Mouse (Mus musculus): Measurements from ENCODE around the gene Clpp. TPM values are rescaled to one million over a fixed set of nuclear protein-coding genes. Genes with fewer than 3 reads are reported as not detected.
A peak's percentile ranks its signal among the peaks of the same experiment; 100 is the strongest.

The Clpp gene
- 106 and 120 TPM in 2 replicates for total RNA-seq (2021)
- long read RNA-seq, transcript Clpp-201 (6 exons, 983 nt), result major isoform, 96 of 114 reads
- long read RNA-seq, partial matches to known transcripts, result 13 of 114 reads
- long read RNA-seq, other reads (novel, unspliced or antisense), result 4 of 114 reads

DNA sequence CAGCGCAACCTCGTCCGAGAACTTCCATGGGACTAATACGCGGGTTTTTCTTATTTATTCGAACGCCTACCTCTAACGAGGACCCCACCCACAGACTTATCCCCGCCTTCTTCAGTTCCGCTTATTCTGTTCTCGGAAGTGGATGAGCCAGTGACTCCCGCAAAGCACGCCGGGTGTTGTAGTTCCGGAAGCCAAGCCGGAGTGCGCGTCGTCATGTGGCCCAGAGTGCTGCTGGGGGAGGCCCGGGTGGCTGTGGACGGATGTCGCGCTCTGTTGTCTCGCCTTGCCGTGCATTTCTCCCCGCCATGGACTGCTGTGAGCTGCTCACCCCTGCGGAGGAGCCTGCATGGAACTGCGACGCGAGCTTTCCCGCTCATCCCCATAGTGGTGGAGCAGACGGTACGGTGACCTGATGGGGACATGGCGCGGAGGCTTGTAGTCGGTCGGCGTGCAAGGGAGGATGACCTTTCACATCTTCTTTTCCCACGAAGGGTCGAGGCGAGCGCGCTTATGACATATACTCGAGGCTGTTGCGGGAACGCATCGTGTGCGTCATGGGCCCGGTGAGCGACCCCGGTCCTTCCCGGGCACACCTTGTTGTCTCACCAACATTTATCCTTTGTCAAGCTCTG, at the start of gene Clpp:
Clpp (plus strand) TSS at position 191 of the 632 bp plus-strand sequence.
- peak; percentile 91 for DNase-seq

DNA sequence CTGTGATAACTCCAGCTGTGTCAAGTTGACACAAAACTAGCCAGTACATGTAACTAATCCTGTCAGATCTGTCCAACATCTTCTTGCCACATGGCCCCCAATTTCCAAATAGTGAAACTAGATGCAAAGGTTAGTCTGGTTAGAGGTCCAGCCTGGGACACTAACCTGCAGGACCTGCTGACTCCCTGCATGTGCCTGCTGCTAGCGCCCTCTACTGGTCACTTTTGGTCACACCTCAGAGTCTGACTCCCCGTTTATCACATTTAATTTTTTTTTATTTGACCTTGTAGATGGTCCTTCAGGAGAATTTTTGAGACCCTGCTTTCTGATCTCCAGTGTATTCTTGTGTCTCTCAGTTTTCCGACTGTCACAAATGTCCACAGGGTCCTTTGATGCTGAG, 39.2 kb upstream of the Clpp start:
- DNase-seq, result peak; percentile 64

GRCm38 (mm10) chr17:56952639-56953038, 37.5 kb upstream of the Clpp start:
- no peak for DNase-seq

- DNase-seq, result no peak
Measured at GRCm38 (mm10) chr17:56954871-56955270, 35.2 kb upstream of the Clpp start.

DNA sequence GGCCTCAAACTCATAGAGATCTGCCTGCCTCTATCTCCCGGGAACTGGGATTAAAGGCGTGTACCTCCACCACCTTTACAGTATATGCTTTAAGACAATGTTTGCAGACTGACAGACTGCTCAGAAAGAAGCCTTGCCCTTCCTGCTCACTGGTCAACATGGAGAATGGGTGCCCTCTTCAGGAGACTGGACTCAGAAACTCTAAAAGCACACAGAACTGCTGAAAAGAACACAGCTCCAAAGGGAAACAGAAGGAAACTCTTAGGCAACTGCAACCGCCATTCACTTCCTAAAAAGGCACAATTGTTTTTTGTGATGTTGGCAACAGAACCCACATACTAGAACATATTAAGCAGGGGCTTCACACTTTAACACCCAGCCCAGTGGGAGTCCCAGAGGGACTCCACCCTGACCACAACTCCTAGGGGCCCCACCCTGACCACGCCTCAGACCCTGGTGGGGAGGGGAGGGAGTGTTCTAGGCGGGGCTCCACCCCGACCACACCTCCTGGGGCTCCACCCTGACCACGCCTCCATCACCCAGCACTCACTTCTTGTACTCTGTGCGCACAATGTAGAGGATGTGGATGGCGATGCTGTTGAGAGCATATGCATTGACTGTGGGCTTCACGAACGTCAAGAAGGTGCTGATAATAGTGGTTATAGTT, 32.2 kb upstream of the Clpp start:
- no peak for DNase-seq

DNA sequence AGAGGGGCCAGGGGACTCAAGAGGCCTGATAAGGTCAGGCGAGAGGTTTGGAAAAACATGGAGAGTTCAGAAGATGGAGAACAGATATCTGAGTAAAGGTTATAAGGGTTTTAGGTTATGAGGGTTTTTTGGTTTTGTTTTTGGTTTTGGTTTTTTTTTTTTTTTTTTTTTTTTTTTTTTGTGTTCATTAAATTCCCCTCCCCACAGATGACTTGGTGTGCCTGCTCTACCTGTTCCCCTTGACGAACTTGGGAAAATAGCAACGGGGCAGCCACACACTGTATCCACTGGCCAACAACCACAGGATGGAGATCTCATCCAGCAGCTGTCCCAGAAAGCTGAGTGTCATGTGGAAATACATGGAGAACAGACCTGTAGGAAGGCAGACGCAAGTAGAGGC, 31.4 kb upstream of the Clpp start:
- no peak for DNase-seq

- no peak for DNase-seq
Measured at GRCm38 (mm10) chr17:56961880-56962279, 28.2 kb upstream of the Clpp start.

- no peak for DNase-seq
Measured at GRCm38 (mm10) chr17:56962642-56963405, 27.3 kb upstream of the Clpp start.

DNA sequence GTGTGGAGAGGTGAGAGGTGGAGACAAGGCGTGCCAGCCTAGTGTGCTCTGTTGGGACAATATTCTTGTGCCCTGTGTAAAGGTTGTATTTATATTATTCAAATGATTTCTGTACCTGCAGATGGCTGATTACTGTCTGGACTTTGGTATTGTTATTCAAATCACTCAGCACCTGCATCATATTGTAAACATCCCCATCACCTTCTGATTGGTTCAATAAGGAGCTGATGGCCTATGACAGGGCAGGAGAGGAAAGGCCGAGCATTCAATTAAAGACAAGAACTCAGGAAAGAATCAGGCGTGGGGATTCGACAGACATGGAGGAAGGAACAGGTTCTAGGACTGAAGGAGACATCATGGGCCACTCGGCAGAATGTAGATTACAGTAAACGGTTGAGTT, 26.5 kb upstream of the Clpp start:
- DNase-seq, result no peak

- no peak for DNase-seq
Measured at GRCm38 (mm10) chr17:56969321-56969720, 20.8 kb upstream of the Clpp start.

DNA sequence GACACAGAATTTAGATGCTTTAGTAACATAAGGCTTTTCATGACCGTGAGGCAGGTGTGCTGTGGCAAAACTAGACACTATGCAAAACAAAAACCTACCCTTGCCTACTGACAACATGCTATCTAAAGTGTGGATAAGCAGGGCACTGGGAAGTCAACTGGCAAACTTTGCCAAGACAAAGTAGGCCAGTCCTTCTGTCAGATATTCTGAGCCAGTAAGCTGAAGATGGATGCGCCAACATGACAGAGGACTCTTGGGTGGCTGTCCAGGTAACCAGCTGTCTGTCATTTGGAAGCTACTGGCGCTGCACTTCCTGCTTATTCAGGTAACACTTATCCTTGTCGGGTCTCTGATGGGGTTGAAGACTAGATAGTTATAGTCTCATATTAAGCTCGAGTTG, 20.0 kb upstream of the Clpp start:
- no peak for DNase-seq

DNA sequence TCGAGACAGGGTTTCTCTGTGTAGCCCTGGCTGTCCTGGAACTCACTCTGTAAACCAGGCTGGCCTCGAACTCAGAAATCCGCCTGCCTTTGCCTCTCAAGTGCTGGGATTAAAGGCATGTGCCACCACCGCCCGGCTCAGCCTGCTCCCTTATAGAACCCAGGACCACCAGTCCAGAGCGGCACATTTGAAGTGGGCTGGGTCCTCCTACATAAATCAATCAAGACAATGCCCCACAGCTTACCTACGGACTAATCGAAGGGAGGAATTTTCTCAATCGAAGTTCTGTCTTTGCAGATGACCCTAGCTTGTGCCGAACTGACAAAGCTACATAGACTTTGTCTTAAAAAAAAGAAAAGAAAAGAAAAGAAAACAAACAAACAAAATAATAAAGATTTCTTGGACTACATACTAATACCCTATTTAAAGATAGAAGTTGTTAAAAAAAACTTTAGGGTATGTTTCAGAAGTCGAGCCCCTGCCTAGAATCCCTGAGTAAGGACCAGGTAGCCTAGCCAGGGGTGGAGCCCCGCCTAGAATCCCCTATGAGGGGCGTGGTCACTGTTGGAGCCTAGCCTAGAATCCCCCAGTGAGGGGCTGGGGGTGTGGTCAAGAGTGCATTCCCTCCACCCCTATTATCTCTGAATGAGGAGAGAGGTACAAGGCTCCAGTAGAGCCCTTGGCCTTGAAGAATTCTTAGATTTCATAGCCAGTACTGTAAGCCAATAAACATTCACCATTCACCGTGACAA, 16.0 kb upstream of the Clpp start:
- no peak for DNase-seq

- no peak for DNase-seq
Measured at GRCm38 (mm10) chr17:56974708-56975240, 15.3 kb upstream of the Clpp start.

DNA sequence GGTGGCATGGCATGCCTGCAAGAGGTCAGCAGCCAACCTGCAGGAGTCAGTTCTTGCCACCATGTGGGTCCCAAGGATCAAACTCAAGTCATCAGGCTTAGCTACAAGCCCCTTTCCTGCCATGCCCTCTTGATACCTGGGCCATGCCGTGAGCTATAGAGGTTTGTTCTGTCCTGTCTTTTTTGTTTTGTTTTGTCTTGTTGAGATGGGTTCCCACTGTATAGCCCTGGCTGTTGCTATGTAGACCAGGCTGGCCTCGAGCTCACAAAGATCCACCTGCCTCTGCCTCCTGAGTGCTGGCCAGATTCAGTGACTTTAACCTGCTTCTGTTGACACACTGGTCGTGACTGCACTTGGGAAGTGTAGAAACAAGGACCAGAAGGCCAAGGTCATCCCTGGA, 14.7 kb upstream of the Clpp start:
- no peak for DNase-seq

DNA sequence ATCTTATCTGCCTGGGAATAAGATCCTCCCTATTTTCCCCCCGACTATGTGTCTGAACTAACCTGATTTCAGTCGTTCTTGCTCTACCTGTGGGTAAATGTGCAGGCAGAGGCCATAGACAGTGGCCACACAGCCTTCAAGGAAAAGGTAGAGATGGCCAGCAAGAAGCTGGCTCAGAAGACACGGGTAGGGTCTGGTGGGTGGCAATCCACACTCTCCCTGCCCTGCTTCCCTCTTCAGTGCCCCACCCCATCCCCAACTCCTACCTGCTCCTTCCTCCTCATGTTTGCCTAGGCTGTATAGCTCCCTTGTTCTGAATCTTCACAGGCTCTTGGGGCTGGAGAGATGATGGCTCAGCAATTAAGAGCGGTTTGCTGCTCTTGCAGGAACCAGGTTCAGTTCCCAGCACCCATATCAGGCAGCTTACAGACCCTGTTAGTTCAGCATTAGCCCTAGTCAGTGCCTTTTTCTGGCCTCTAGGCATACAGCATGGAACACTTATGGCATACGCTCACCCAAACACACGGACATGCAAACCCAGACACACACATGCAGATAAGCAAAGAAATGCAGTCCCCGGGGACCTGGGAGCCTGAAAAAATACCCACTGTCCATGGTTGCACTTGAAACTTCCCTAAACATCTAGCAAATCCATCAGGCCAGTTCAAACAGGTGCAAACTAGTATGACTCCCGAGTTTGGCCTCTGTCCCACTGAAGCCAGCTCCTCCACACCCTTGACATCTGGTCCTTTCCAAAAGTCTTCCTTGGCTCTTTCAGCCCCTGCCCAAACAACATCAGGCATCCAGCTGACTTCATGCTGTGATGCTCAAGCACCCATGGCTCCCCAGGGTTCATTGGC, 13.3 kb upstream of the Clpp start:
- DNase-seq, result no peak

DNA sequence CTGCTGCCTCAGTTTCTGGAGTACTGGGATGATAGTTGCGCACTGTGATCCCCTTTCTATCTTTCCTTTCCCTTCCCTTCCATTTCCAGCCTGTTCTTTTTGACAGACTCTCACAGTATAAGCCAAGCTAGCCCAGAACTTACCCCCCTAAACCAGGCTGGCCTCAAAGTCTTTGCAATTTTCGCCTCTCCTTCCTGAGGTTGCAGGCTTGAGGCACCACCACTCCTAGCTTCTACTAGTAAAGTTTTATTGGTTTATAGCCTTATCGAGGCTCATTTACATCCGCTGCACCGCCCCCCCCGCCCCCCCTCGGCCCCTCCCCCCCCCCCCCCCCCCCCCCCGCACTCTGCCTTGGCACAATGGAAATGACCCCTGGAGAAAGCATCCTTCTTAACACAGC, 10.6 kb upstream of the Clpp start:
- DNase-seq, result no peak

GRCm38 (mm10) chr17:56981049-56981448, 9.1 kb upstream of the Clpp start:
- DNase-seq, result no peak

DNA sequence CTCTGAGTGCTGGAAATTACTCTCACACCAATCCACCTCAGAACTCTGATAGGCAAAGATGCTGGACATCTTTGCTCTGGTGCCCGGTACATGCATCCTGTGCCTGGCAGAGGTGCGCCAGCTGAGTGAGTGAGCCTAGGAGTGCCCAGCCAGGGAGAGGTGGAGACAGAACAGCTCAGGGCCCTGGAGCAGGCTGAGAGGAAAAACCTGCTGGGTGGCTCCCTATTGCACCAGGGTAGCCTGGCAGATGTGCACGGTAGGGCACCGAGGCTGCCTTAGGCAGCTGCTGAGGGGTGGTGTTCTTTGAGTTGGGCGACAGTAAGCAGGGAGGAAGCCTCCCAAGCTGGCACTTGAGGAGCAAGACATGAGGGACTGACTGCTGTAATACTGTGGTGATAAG, 8.1 kb upstream of the Clpp start, which contains the start of gene Acer1:
Acer1 (minus strand) TSS at position 114 of the 400 bp plus-strand sequence.
- DNase-seq, result no peak

DNA sequence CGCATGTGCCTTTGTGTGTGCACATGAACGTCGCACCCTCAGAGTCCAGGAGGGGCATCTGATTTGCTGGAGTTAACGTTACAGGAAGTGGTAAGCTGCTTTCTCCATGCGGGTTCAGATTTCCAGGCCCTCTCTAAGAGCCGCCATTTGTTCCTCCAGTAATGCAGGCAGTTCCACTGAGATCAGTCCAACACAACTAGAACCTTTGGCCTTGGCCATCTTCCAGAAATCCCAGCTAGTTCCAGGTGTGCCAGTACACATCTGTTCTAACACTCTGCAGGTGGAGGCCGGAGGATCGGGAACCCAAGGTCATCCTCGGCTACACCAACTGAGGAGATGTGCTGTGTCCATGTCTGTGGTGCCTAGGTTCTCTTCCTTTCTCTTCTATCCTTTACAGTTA, 5.2 kb upstream of the Clpp start:
- DNase-seq, result no peak

DNA sequence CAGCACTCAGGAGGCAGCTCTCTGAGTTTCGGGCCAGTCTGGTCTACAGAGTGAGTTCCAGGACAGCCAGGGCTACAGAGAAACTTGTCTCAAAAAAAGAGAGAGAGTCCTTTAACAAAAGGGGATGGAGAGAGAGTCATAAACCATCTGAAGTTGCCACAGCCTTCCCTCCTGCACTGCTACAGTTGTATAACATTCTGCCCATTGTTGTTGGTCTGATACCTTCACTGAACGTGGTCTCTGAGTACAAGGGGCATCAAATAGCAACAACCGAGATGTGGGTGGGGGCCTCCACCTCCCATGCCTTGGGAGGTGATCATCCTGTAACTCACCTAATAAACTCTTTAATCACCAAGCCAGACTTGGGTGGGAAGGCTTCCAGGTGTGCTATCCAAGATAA, 4.4 kb upstream of the Clpp start:
- no peak for DNase-seq
